Mouse (Mus musculus): ENCODE measurements around the gene Scgb1b20.
"Not testable (repeated sequence)": the region's sequence is repeated elsewhere in the genome, so short reads cannot be mapped to it uniquely, and the experiment has no call there.

Scgb1b20 gene

DNA sequence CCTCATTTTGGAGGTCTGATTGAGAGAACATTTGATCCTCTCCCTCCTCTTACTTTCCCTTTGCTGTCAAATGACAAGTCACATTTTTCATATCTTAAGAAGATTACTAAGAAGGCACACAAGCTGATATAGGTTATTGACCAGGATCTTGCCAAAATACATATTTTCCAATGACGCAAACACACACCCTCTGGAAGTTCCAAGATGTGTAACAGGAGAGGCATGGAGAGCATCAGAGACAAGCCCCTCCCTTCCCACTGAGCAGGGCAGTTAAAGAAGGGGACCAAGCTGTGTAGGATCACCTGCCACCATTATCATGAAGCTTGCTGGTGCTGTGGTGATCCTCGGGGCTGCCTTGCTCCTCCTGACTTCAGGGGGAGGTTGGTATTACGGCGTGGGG lies at the start of gene Scgb1b20:
TSS of gene Scgb1b20 (plus strand) at position 301 of the 400 bp plus-strand sequence.
- not testable (repeated sequence) for DNase-seq

DNA sequence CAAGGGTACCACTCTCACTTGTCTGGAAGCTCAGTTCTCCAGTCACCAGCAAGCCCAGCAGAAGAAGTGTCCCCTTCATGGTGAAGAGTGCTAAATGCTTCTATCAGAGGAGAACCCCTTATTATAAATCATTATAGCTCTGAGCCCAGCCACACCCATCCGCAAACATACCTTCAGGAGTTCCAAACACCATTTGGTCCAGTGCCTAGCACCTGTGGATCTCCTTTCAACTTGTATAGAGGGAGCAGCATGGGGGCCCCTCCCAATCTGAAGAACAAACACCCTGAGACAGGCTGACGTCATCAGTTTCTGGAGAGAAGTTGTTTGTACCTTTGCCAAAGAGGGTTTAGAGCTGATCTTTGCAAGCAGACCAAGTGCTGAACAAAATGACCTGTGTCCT lies 6.8 kb upstream of the Scgb1b20 start, which contains the start of gene Scgb2b20:
TSS of gene Scgb2b20 (minus strand) at position 101 of the 400 bp plus-strand sequence.
- DNase-seq = not testable (repeated sequence)

DNA sequence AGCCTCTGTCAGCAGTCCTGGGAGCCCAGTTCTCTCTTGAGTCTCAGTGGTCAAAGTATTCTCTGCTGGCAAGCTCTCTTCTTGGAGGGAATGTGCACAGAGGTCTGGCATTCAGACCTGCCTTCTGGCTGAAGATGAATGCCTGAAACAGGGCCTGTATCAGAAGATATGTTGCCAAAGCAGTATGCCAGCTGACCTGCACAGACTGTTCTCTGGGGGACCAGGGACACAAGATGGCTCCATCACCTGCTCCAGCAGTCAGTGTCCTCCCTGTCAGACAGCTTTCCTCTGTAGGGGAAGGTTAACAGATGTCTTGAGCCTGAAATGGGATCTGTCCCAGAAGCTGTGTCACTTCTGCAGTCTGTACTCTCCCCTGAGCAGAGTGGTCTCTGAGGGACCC lies 26.7 kb downstream of the Scgb1b20 start:
- DNase-seq = not testable (repeated sequence)

DNA sequence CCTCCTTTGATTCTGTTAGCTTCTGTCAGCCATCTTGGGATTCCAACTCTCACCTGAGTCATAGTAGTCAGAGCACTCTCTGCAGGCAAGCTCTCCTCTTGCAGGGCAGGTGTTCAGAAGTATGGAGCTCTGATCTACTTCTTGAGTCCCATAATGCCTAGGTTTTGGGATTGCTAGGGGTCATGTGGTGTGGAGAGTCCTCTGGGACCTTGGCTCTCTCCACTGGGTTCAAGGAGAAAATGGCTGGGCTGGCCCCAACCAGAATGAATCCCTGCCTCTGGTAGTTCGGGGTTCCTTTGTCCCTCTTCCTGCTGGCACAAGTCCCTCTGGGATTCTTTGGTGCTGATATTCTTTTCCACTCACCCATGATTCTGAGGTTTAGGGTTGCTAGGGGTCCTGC lies 28.6 kb downstream of the Scgb1b20 start:
- no peak for DNase-seq

DNA sequence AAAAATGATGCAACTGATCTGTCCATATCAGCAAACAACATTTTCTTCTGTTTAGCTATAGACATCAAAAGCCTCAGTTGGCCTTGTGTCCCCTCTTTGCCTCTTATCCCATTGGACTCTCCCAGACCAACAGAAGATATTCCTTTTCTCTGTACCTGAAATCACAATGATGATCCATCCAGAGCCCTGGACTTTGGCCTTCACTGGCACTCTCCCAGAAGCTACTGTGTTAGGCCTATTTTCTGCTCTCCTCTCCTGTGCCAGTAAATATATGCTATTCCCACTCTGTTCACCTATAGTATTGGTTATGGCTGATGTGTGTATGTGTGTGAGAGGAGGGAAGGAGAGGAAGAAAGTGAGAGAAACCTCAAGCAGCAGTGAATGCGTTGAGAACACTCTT lies 36.6 kb downstream of the Scgb1b20 start:
- not testable (repeated sequence) for DNase-seq
